Mouse (Mus musculus) embryonic facial prominence, embryonic 12.5 days (tissue): ENCODE data around the gene Fem1b. TPM values are rescaled to one million over a fixed set of nuclear protein-coding genes. Genes with fewer than 3 reads are reported as not detected.

Source experiments
- ATAC-seq: fragments of 200-750 bp; cut with Nextera tagmentation; 2 replicates; pipeline ENCODE4 v1.8.0; 2017; ENCODE audit not compliant: insufficient number of reproducible peaks, insufficient read depth, low FRiP score, low TSS enrichment
- H3K27ac ChIP-seq: fragments of 300-500 bp; sonication (generic); 2 replicates; pipeline ENCODE4 v1.5.1; 2016; ENCODE audit warnings: mild to moderate bottlenecking
- H3K27me3 ChIP-seq: fragments of 300-500 bp; sonication (generic); 2 replicates; pipeline ENCODE4 v1.6.1; 2016; ENCODE audit warnings: mild to moderate bottlenecking, moderate library complexity
- H3K36me3 ChIP-seq: fragments of 300-500 bp; sonication (generic); 2 replicates; pipeline ENCODE4 v1.6.1; 2016; ENCODE audit warnings: mild to moderate bottlenecking
- H3K4me1 ChIP-seq: fragments of 300-500 bp; sonication (generic); 2 replicates; pipeline ENCODE4 v1.6.1; 2016
- H3K4me2 ChIP-seq: fragments of 300-500 bp; sonication (generic); replicated peaks from 2 replicates; pipeline ENCODE4 v1.6.1; 2016; ENCODE audit warnings: mild to moderate bottlenecking, moderate library complexity
- H3K4me3 ChIP-seq: fragments of 300-500 bp; sonication (generic); 2 replicates; pipeline ENCODE4 v1.5.1; 2016; ENCODE audit warnings: mild to moderate bottlenecking
- H3K9ac ChIP-seq: fragments of 300-500 bp; sonication (generic); 2 replicates; pipeline ENCODE4 v1.6.1; 2016; ENCODE audit warnings: mild to moderate bottlenecking, moderate library complexity
- H3K9me3 ChIP-seq: fragments of 300-500 bp; sonication (generic); 2 replicates; pipeline ENCODE4 v1.6.1; 2016; ENCODE audit warnings: mild to moderate bottlenecking, moderate library complexity
- WGBS: fragments of 180-500 bp; shearing (Covaris S2); methylation state at CpG from one replicate; pipeline ENCODE4 v1.1.7; 2016; 5-methylcytosine and 5-hydroxymethylcytosine counted together
- polyA plus RNA-seq: library from polyadenylated mRNA; unstranded; fragments of >200 nt; fragmentation: Nextera tagmentation; extraction: Ambion mirVana; gene quantifications from 2 replicates; pipeline ENCODE4 v1.2.1, GENCODE M21; 2016

Fem1b gene
- polyA plus RNA-seq, 1 experiment from 2014 or later = 30.6 TPM

DNA sequence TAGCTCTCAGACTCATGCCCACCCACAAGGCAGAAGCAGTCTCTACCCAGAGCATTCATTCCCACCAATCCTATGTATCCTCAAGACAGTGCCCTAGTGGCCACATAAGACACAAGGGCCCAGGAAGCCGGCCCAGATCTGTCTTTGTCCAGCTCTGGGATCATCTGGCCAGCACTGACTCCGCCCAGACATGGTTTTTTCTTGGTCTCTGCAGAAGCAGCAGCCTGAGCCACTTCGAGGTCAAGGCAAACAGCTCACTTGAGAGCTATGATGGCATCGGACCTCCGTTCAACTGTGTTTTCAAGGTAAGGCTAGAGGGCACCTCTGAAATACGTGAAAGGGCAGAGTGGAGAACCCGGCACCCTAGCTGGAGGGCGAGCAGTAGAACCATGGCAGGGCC, 39.0 kb downstream of the Fem1b start:
- Histone ChIP-seq H3K27ac (no peak overlapping the region), H3K9me3 (no peaks in the 10 kb centered on the region), H3K27me3 (no peaks in the 10 kb centered on the region), H3K4me2 (no peak overlapping the region), H3K36me3 (no peaks in the 10 kb centered on the region), H3K9ac (no peak overlapping the region), H3K4me1 (no peaks in the 10 kb centered on the region), H3K4me3 (no peak overlapping the region)
- 72% methylated on average over 8 of the region's 8 CpGs for WGBS
- no peak for ATAC-seq

- 68% methylated on average over 5 of the region's 5 CpGs for WGBS
- ATAC-seq = no peak
- Histone ChIP-seq H3K4me2 (no peak overlapping the region), H3K4me1 (no peaks in the 10 kb centered on the region), H3K9ac (no peak overlapping the region), H3K36me3 (no peaks in the 10 kb centered on the region), H3K27me3 (no peaks in the 10 kb centered on the region), H3K4me3 (no peak overlapping the region), H3K27ac (no peak overlapping the region), H3K9me3 (no peaks in the 10 kb centered on the region)
Observed at GRCm38 (mm10) chr9:62768361-62768760, 43.4 kb downstream of the Fem1b start.

- H3K27ac ChIP-seq = no peak overlapping the region
- H3K27me3 ChIP-seq = no peaks in the 10 kb centered on the region
- no peak overlapping the region for H3K9ac ChIP-seq
- H3K9me3 ChIP-seq = no peaks in the 10 kb centered on the region
- H3K4me2 ChIP-seq = no peak overlapping the region
- H3K36me3 ChIP-seq = no peaks in the 10 kb centered on the region
- no peak for ATAC-seq
- no peak overlapping the region for H3K4me3 ChIP-seq
- no peaks in the 10 kb centered on the region for H3K4me1 ChIP-seq
- 68% methylated on average over 17 of the region's 17 CpGs for WGBS
Observed at GRCm38 (mm10) chr9:62767464-62767863, 44.3 kb downstream of the Fem1b start.

DNA sequence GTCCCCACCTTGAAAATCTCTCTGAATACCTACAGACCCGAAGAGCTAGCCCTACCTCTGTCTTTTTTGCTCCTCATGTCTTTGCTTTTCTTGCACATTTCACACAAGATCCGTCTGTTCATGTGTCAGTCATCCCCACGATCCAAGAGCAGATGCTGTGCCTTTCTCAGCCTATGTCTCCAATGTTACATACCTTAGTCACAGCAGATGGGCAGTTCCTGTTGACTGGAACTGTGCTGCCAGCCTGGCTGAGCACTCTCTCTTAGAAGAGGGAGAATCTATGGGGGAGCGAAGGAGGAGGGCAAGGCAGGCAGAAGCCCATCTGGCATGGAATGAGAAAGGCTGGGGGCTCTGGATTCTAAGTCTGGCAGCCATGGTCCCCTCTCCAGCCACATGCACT, 46.4 kb downstream of the Fem1b start:
- H3K9ac ChIP-seq = no peak overlapping the region
- no peak overlapping the region for H3K4me2 ChIP-seq
- no peak overlapping the region for H3K4me3 ChIP-seq
- no peak for ATAC-seq
- 73% methylated on average over 4 of the region's 4 CpGs for WGBS
- no peaks in the 10 kb centered on the region for H3K4me1 ChIP-seq
- H3K36me3 ChIP-seq = no peaks in the 10 kb centered on the region
- no peak overlapping the region for H3K27ac ChIP-seq
- no peaks in the 10 kb centered on the region for H3K27me3 ChIP-seq
- no peaks in the 10 kb centered on the region for H3K9me3 ChIP-seq

GRCm38 (mm10) chr9:62763478-62763877, 48.3 kb downstream of the Fem1b start:
- 21% methylated on average over 13 of the region's 13 CpGs for WGBS

DNA sequence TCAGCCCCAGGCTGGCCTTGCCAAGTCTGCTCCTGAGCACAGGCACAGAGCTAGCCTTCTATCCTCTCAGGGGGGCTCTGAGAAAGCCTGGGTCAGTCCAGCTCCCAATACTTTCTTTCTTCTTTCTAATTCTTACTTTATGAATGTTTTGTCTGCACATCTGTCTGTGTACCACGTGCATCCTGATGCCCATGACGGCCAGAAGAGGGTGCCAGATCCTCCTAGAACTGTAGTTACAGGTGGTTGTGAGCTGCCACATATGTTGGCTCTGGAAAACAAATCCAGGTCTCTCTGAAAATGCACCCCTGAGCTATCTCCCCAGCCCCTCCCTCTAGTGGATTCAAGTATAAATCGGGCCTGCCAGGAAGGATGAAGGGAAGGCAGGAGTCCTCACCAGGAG, 52.1 kb downstream of the Fem1b start:
- Histone ChIP-seq H3K9me3 (no peaks in the 10 kb centered on the region), H3K4me1 (no peaks in the 10 kb centered on the region), H3K27me3 (no peaks in the 10 kb centered on the region), H3K4me3 (no peak overlapping the region), H3K27ac (no peak overlapping the region), H3K4me2 (no peak overlapping the region), H3K36me3 (no peaks in the 10 kb centered on the region), H3K9ac (no peak overlapping the region)
- 60% methylated on average over 3 of the region's 3 CpGs for WGBS
- no peak for ATAC-seq

More at GRCm38 (mm10) chr9:62763478-62763877, 48.3 kb downstream of the Fem1b start:
- Histone ChIP-seq H3K27ac (no peak overlapping the region), H3K4me3 (no peak overlapping the region), H3K27me3 (no peaks in the 10 kb centered on the region), H3K9ac (no peak overlapping the region), H3K9me3 (no peaks in the 10 kb centered on the region), H3K4me1 (no peaks in the 10 kb centered on the region), H3K4me2 (peak overlapping the region; percentile 19), H3K36me3 (no peaks in the 10 kb centered on the region)
- no peak for ATAC-seq

DNA sequence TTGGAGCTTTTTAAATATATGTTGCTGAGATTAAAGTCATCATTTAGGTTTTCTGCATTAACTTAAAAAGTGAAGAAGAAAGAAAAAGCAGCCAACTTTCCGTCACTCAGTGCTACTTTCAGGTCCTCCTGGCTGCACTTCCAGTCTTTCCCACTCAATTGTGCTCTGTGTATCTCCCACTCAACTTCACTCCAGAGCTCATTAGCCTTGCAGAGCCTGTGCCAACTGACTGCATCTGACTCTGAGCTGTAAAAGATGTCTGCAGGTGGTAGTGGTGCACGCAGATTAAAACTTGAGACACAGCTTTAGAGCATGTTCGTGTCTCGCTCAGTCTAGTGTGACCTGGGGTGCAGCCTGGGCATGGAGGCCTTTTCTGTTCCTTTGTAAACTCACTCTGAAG, 53.4 kb downstream of the Fem1b start:
- H3K9me3 ChIP-seq = no peaks in the 10 kb centered on the region
- no peak overlapping the region for H3K27ac ChIP-seq
- no peaks in the 10 kb centered on the region for H3K27me3 ChIP-seq
- no peaks in the 10 kb centered on the region for H3K4me1 ChIP-seq
- 90% methylated on average over 4 of the region's 4 CpGs for WGBS
- no peaks in the 10 kb centered on the region for H3K36me3 ChIP-seq
- H3K9ac ChIP-seq = no peak overlapping the region
- no peak overlapping the region for H3K4me2 ChIP-seq
- no peak for ATAC-seq
- no peak overlapping the region for H3K4me3 ChIP-seq

DNA sequence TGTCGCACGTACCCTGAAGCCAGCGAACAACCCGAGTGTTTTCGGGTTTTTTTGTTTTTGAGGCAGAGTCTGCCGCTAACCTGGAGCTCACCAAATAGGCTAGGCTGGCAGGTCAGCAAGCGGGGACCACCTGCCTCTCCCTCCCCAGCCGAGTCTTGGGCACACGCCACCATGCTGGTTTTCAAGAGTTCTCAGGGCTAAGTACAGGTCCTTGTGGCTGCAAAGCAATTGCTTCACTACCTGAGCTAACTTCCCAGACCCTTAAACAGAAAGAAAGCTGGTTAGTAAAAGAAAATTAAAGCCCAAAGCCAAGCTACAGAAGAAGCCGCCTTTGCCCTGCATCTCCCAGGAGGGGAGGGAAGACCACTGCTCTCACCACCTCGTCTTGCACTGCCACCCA, 61.4 kb downstream of the Fem1b start:
- 83% methylated on average over 11 of the region's 11 CpGs for WGBS
- Histone ChIP-seq H3K27ac (no peak overlapping the region), H3K4me1 (no peaks in the 10 kb centered on the region), H3K4me2 (no peak overlapping the region), H3K9me3 (no peaks in the 10 kb centered on the region), H3K9ac (no peak overlapping the region), H3K4me3 (no peak overlapping the region), H3K27me3 (no peaks in the 10 kb centered on the region), H3K36me3 (peaks cover 5% of the 10 kb centered on the region; the same call in 1 of the 2 replicates)
- ATAC-seq = no peak

GRCm38 (mm10) chr9:62749666-62750065, 62.1 kb downstream of the Fem1b start:
- peaks cover 5% of the 10 kb centered on the region; the same call in 1 of the 2 replicates for H3K36me3 ChIP-seq

GRCm38 (mm10) chr9:62746646-62747045, 65.1 kb downstream of the Fem1b start:
- WGBS = 91% methylated on average over 6 of the region's 6 CpGs
- Histone ChIP-seq H3K36me3 (peaks cover 5% of the 10 kb centered on the region; the same call in 1 of the 2 replicates), H3K9ac (no peak overlapping the region), H3K9me3 (no peaks in the 10 kb centered on the region), H3K4me3 (no peak overlapping the region), H3K4me2 (no peak overlapping the region), H3K4me1 (no peaks in the 10 kb centered on the region), H3K27ac (no peak overlapping the region), H3K27me3 (no peaks in the 10 kb centered on the region)
- ATAC-seq = no peak

More at GRCm38 (mm10) chr9:62749666-62750065, 62.1 kb downstream of the Fem1b start:
- H3K27ac ChIP-seq = no peak overlapping the region
- no peak overlapping the region for H3K4me2 ChIP-seq
- H3K27me3 ChIP-seq = no peaks in the 10 kb centered on the region
- H3K4me3 ChIP-seq = no peak overlapping the region
- no peaks in the 10 kb centered on the region for H3K4me1 ChIP-seq
- H3K9ac ChIP-seq = no peak overlapping the region
- ATAC-seq = no peak
- H3K9me3 ChIP-seq = no peaks in the 10 kb centered on the region
- 73% methylated on average over 6 of the region's 6 CpGs for WGBS

DNA sequence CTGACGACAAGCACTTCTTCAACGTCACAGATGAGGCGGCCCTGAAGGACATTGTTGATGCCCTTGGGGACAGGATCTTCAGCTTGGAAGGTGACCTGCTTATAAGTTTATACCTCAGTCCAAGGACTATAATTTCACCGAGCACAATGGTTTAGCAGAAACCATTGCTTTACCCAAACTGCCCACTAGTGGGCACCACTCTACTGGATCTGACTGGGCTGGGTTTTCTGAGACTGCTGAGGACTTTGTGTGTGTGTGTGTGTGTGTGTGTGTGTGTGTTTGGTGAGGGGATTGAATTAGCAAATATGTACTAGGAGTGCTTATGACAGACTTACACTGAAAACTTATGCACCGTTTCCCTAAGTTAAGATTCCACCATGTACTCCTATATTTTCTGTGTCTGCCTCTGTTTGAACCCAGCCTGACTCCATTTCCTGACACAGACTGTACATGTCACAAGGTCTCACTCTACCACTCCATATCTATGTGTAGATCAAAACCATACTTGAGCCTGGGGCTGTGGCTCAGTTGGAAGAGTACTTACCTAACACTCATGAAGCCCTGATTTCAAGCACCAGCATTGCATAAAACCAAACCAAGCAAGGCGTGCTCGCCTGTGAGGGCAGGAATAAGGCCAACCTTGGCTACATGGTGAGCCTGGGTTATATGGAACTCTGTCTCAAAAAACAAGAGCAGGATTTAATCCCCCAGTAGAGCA, 67.0 kb downstream of the Fem1b start:
- 53% methylated on average over 7 of the region's 7 CpGs for WGBS
- H3K9me3 ChIP-seq = no peaks in the 10 kb centered on the region
- H3K4me1 ChIP-seq = no peaks in the 10 kb centered on the region
- H3K9ac ChIP-seq = no peak overlapping the region
- H3K4me2 ChIP-seq = no peak overlapping the region
- H3K27ac ChIP-seq = no peak overlapping the region
- no peak for ATAC-seq
- H3K4me3 ChIP-seq = no peak overlapping the region
- H3K36me3 ChIP-seq = peaks cover 5% of the 10 kb centered on the region; the same call in 1 of the 2 replicates
- no peaks in the 10 kb centered on the region for H3K27me3 ChIP-seq
